Mouse (Mus musculus) lung, postnatal 36 days (tissue): ENCODE results near the gene Ptprt.

Experiments
- DNase-seq: peaks from one replicate; pipeline ENCODE4 v3.0.0; 2022; ENCODE audit warnings: mixed read lengths

Gene Ptprt

DNA sequence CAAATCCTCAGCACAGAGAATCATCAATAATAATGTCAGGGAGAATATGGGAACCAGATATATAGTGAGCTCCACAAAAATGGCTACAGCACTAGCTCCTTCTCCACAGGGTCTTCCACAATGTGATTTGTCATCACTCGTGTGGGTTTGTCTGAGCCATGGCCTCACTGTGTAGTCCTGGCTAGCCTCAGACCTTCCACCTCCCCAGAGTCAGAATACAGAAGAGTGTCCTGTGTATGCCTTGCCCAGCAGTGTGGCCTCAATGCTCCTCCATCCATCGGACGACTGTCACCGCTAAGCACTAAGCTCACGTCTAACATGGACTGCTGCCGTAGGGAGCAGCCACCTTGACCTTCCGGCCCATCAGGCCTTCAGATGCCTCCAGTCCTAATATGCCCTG is 83.1 kb downstream of the Ptprt start:
- no peak for DNase-seq

DNA sequence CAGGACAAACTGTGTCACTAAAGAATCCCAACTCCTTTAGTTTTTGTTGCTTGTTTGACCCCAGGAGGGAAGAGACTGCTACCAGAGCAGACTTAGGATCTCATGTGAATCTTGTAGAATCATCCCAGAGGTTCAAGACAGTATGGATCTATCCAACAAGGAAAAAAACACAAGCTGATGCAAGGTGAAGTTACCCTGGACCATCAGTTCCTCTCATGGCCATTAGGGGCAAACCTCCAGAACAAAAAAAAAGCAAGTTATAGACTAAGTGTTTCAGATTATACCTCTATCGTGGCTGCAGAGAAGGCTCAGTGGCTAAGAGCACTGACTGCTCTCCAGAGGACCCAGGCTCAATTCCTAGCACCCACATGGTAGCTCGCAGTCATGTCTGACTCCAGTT is 88.1 kb downstream of the Ptprt start:
- DNase-seq: no peak

DNA sequence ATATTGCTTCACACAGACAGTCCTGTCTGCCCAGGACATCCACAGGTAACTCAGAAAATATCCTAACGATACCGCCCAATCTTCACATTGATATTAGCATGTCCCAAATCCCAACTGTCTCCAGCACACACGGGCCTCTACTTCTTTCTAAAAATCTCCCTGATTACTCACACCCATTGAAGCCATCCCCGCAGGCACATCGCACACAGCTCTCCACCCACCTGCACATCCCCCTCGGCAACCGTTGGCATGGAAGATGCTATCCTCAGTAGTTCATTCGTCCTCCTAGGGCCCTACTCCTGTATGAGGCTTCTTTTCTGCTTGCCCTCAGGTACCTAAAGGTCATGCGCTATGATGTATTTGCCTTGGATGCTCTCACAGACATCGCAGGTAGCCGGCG is 89.9 kb downstream of the Ptprt start:
- DNase-seq: no peak

DNA sequence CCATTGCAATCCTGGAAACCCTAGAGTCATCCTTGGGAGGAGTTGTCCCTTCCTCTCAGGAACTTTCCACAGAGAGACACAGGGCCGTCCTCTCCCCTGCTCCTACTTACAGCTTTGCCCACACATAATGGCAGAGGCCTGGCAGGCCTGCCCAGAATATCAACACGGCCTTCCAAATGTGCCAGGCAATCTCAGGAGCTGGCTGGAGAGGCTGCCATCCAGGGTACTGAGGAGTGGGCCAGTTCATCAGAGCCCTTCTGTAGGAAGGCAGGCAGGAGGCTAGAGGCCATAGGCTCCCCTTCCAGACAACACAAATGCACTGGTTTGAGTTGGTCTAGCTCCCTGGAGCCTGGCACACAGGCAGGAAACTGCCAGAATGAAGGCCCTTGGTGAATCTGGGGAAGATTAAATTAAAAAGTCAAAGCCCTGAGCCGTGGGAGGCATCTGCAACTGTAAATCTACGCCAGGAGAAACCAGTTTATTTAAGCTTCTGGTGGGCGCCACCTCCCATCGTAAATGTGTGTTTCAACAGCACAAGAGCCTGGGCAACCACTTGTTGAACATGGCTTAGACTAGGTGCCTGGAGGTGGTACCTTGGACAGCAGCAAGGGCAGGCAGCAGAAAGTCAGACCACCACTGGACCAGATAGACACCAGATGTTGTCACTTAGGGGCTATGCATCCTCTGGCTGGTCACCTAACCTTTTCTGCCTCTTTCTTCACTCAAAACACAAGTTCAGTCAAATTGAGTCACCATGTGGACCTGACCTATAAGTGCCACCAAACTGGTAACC is 92.4 kb downstream of the Ptprt start:
- no peak for DNase-seq

DNA sequence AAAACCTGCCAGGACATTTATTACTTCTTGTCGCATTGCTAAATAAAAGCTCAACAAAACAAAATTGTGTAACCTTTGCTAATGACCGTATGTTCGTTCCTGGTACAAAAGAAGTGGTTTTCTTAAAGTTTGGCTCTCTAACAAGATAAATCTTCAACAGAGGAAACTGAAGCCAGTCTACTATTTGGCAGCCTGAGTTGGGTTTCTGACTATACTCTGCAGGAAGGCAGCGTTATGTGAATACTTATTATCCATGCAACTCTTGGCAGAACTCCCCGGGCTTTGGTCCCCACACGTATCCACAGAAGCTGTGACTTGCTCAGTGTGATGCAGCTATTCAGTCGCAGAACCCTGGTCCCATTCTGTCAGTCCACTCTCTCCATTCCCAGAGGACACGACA is 112.6 kb downstream of the Ptprt start:
- peak; percentile 2 for DNase-seq

DNA sequence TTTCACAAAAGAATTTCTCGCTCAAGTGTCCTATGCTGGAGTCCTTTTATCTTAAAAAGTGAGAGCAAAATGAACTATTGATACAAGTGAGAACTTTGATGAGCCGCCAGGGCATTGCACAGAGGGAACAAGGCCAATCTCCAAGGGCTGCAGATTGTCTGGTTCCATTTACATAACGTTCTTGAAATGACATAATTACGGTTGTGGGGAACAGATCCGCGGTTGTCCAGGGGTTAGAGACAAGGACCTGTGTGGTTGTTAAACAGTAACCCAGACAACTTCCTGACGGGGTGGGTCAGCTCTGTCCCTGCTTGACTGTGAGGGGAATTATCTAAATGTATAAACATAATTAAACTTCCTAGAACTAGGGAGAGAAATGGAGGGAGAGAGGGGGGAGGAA is 129.3 kb downstream of the Ptprt start:
- DNase-seq: peak; percentile 20

DNA sequence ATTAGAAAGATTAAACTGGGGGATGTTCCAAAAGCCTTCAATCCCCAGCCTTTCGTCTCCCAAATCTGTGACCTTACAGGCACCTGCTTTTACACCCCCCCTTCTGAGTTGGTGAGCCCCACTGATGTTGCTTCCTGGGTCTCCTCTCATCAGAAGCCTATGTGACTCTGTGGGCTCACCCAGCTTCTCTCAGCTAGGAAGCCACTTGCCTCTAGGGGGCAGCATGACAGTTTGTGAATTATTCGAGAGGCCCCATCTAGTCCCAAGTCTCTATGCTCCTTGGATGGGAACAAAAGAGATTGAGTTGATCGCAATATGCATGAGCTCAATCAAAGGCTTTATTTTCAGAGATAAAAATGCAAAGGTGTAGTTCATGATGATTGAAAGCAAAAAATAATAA is 132.0 kb downstream of the Ptprt start:
- peak; percentile 31 for DNase-seq

DNA sequence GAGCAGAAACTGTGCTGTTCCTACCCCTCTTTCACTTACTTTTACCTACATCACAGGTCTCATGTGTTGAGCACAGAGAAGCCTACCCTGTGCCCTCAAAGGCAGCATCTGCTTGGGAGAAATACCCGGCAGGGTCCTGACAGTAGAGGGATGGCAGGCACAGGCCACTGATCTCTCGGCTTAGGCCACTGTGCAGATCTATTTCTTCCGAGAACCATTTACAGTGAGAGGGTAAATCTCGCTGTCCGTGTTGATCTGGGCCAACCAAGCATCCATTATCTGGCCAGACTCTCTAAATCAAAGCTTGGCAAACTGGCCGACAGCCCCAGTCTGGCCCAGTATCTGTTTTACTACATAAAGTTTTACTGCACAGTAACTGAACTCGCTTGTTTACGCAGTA is 145.0 kb downstream of the Ptprt start:
- DNase-seq: no peak

DNA sequence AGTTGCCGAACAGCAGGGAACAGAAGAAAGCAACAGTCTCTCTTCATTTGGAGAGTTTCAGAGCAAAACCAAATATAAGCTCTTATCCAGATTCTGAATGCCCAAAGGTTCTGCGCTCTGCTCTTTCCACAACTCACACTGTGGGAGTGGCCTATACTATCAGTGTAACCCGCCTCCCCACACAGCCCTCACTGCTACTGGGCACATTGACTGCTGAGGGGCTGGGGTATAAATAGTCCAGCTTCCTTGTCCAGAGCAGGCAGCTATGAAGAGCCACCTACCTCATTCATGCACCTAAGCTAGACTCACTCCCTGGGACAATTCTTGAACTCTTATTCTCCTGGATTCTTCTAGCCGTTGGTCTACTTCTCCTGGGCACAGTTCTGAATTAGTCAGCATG is 147.9 kb downstream of the Ptprt start:
- DNase-seq: no peak

DNA sequence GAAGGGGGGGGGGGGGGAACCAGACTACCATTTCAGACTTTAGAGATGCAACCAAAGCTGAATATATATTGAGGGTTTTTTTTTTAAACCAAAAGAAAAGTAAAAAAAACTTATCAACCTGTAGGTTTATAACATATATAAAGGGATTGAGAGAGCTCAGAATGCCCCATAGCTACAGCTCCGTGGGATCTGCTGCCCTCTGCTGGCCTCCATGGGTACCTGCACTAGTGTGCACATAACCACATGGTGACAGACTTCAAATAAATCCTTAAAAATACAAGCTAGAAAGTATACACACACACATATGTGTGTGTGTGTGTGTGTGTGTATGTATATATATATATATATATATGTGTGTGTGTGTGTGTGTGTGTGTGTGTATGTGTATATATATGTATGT is 148.9 kb downstream of the Ptprt start:
- no peak for DNase-seq

DNA sequence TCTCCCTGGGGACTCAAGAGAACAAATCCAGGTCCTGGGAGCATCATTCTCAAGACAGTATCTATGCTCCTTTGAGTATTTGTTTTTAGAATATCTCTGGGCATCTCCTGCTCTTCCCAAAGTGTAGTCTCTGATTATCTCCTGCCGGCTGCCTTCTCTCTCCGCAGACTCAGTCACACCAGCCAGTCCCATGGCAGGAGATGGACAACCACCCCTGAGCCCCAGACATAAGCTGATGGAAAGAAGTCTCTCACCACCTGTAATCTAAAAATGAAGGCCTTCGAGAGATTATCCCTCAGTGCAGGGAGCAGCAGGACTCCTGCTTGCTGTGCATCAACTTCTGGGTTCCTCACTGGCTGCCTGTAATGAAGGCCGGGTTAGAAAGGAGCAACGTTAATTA is 151.9 kb downstream of the Ptprt start:
- no peak for DNase-seq

DNA sequence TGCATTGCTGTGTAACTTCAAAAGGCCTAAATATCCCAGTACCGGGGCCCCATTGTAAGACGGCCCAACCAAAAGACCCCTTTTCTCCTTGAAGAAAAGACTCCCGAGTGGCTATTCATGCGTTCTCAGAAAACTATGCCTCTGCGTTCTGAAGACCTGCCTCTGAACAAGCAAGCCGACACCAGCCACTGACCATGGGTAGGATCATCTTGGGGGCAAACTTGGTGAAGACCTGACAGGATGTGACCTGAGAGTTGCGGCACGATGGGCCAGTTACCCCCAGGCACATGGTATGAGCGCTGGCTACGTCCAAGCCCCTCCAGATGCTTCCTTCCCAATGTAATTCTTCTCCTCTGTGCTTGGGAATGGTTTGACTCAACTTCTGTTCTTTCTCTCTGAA is 153.3 kb downstream of the Ptprt start:
- DNase-seq: no peak

DNA sequence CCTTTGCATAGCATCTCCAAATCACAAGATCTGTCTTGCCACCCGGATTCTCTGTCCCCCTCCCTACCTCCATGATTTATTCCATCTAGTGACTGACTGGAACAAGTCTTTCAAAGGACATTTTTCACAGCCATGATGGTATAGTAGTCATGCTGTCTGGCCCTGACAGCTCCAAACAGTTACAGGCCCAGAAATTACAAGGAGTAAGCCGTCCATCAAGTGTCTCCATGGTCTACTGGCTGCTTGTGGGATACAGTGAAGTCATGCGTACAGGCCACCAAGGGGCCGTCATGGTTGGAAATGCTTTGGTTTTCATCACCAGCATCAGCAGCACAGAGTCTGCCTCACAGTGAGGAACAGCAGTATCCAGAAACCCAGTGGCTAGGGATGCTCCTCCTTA is 156.1 kb downstream of the Ptprt start:
- no peak for DNase-seq

DNA sequence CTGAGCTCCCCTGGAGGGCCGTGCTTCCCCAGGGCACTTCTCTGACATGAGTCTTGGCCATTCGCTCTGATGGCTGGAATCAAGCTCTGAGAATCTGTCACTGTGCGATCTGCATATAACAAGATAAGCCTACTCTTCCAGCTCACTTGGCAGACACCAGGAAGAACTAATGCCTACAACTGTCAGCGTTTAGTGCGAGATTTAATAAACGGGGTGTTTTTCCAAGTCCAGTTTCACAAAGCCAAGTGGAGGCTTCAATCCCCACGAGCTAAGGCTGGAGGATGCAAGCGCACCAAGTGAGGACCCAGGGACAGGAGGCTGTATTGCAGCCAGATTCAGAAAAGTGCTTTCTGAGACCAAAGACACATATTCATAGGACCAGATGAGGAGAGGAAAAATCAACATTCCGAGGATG is 161.4 kb downstream of the Ptprt start:
- DNase-seq: no peak

DNA sequence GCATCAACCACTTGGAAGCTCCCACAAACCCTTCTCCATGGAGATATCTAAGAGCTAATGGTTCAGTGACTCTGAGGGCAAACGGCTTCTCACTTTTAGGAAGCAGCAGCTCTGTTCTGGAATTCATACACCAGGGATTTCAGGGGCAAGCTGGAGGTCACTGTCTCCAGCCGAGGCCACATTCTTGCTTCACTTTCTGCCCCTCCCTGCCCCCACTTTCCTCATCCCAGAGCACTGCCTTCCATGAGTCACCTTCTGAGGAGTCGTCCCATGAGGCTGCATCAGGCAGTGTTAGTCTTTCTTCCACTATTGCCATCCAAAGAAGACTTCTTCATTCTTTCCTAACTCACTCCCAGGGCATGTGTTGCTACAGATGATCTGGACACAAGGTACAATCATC is 162.8 kb downstream of the Ptprt start:
- no peak for DNase-seq

DNA sequence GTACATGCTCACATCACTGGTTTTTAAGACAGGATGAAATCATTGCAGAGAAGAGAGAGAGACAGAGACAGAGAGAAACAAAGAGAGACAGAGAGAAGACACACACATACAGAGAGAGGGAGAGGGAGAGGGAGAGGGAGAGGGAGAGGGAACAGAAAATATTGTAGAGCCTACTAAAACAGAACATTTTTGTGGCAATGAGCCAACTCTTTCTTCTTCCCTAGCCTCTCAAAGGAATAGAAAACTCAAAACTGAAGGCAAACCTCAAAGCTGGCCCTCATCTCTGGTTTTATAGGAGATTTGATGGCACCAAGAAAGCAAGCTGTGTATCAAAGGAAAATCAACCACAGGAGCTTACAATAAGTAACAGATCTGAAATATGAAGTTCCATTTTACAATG is 176.9 kb downstream of the Ptprt start:
- no peak for DNase-seq

DNA sequence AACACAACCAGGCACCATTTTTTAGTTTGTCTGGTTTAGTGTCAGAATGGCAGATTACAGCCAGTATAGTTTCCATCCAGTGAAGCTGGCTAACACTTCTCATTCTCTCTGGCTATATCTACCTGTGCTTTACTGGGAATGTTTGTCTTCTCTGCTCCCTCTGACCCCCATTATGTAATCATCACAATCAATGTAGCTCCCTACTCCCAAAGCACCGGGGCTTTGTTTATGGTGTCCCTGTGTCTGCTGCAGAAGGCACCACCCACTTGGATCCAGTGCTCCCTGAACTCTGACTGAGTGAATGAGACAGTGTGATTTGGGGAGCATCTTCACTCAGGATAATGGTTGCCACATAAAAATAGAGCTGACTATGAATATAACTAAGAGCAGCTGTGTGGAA is 217.8 kb downstream of the Ptprt start:
- DNase-seq: no peak

DNA sequence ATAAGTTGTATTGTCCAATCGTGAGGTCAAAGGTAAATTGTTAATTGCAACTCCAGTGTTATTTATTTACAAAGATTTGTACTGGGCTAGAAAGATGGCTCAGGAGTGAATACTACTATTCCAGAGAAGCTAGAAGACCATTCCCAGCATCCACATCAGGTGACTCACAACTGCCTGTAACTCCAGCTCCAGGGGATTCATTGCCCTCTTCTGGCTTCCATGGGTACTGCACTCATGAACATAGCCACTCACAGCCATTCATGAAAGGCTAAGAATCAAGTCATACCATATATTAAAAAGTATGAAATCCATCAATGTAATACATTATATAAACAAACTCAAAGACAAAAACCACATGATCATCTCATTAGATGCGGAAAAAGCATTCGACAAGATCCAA is 224.3 kb downstream of the Ptprt start:
- DNase-seq: peak; percentile 11

DNA sequence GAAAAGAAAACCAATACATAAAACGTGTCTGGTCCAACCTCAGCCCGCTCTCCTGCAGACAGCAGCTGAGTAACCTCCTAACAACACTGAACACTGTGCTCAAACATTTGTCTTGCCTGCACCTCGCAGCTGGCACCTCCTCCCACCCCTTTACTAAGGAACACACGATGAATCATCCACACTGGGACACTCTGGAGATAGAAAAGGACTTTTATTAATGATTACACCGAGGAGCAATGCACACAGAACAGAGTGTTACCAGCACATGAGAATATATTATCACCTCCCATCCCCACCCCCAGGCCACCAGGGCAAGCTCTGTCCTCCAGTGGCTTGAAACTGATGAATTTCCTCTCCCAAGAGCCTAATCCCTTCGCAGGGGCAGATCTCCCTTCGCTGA is 230.8 kb downstream of the Ptprt start:
- no peak for DNase-seq

DNA sequence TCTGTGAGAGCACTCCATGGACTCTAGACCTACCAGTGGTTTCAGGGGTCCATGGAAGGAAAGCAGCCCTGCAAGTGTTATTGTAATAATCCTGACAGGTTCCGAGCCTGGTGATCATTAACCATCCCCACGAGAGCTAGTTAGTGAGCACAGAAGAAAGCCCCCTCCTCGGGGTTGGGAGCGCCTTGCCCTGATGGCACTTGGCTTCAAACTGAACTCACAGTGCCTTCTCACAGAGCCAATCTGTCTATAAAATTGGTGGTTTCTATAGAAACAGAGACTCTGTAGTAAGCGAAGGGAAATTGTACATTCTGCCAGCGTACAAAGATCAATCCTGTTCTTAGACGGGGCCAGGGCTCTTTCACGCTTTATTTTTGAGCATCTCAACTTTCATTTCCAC is 234.8 kb downstream of the Ptprt start:
- DNase-seq: no peak

DNA sequence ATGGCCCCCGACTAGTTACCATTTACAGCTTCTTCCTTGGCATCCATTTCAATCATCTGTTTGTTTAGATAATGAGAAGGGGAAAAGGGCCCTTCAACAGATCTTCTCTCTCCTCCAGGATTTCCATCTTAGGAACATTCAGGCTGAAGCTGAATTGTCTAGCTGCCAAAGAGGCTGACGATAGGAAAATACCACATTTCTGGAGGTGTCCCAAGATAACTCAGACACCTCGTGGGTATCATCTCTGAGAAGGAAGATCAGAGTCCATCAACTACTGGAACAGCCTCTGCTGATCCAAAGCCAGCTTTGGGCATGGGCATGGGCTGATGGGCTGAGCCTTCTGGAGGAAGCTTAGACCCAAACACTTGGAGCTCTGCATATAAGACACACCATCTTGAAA is 242.8 kb downstream of the Ptprt start:
- DNase-seq: no peak

DNA sequence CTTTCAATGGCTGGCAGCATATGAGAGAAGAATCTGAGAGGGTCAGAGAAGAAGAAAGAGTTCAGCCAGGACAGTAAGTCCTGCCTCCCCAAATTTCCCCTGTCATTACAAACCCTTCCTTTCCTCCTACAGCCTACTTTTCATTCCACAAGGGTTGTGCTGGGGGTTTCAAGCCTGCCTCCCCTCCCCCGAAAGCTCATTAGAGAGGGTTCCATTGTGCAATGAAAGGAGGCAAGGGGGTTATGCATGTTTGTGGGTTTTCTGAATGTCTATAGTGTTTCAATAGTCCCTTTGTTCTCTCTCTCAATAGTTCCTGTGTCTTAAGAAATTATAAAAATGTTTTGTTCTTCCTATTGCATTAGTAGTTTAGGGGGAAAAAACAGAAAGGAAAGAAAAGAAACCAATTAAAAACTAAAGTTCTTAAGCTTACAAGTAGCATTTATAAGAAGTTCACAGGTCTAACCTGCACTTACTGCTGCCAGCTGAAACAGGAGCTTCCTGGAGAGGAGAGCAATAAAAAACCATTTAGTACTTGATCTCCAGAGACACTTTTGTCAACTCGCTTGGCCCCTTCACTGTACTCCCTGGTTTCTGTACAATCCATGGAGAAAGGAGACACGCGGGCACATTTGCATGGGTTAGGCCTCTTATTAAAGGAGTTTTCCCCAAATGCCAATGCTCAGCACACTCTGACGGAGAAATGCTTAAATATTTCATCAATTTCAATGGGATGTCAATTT is 247.7 kb downstream of the Ptprt start:
- no peak for DNase-seq

DNA sequence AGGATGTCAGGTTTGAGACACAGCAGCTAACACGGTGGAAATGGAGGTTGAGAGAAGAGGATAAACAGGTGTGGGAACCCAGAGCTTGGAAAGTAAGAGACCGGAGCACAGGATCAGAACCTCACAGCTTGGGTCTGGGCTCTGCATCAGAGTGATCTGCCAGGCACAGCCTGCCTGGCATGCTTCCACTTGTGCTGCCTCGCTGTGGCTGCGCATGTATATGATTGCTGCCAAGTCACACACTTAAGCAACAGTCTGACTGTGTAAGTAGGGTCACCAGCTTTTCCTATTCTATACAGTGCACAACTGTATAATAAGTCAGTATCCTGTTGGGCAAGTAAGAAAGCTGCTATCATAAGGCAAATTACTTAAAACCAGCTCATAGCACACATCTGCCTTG is 249.9 kb downstream of the Ptprt start:
- no peak for DNase-seq

DNA sequence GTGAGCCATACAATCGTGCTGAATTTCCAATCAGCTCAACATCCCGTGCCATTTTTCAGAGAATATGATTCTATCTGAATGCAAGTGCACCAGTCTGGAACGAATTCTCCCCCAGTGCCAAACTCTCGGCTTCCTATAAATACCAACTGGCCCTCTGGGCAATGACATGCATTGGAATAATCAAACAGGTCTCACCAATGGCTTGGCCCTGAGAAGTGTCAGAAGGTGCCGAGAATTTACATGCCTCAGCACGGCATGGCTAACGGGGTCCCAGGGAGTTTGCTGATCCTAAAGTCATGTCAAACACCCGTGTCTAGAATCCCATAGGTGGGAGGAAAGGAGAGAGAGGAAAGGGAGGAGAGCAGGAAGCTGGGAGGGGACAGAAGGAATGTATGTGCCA is 251.7 kb downstream of the Ptprt start:
- no peak for DNase-seq
